25 mouse cellular contexts compared by ENCODE assay signal in genomic region chr3:131000701-131001100, GRCm38 (mm10).
"Had no signal": no experiment of that assay in that cellular context is flagged by ENCODE, and none has a peak within 500 bp of the region (broad histone marks: within the 10 kb centered on the region; RNA-seq: fewer than 3 reads in every experiment).

No protein-coding gene starts in this region.

- H3K9ac ChIP-seq: limb, embryonic 13.5 days; liver, embryonic 14.5 days; lung, embryonic 15.5 days; neural tube, embryonic 12.5 days; neural tube, embryonic 15.5 days; stomach, embryonic 15.5 days had no signal

- H3K9me3 ChIP-seq: limb, embryonic 13.5 days; lung, embryonic 15.5 days; megakaryocyte, embryonic 14.5 days; midbrain, embryonic 10.5 days; neural tube, embryonic 12.5 days; neural tube, embryonic 15.5 days; stomach, embryonic 15.5 days had no signal

- DNase-seq: kidney, adult 2 months; kidney, postnatal 25 days; layer of hippocampus, adult 9-11 months; lung, adult 18-20 months; lung, postnatal 10 days; lung, postnatal 36 days; midbrain, embryonic 14.5 days; retina, postnatal 1 day; right cerebral cortex, postnatal 25 days; spleen, adult 18-20 months; thymus, adult 2 months; thymus, postnatal 14 days; thymus, postnatal 4 days had no signal

- H3K4me1 ChIP-seq: lung, embryonic 15.5 days; megakaryocyte, embryonic 14.5 days; neural tube, embryonic 12.5 days; stomach, embryonic 15.5 days had no signal

- H3K36me3 ChIP-seq: limb, embryonic 13.5 days; lung, embryonic 15.5 days; midbrain, embryonic 10.5 days; neural tube, embryonic 12.5 days; neural tube, embryonic 15.5 days; stomach, embryonic 15.5 days had no signal

- H3K4me2 ChIP-seq: liver, embryonic 11.5 days; lung, embryonic 15.5 days; neural tube, embryonic 12.5 days; neural tube, embryonic 15.5 days; stomach, embryonic 15.5 days had no signal

- H3K4me3 ChIP-seq: layer of hippocampus, adult 2 months; limb, embryonic 13.5 days; lung, embryonic 15.5 days; megakaryocyte, embryonic 14.5 days; midbrain, embryonic 10.5 days; neural tube, embryonic 12.5 days; neural tube, embryonic 15.5 days; stomach, embryonic 15.5 days had no signal

- ATAC-seq: inflammation-experienced regulatory T-cells, adult 6 months had no signal

- H3K27ac ChIP-seq: kidney, postnatal 0 days; layer of hippocampus, adult 2 months; limb, embryonic 13.5 days; liver, embryonic 14.5 days; lung, embryonic 15.5 days; midbrain, embryonic 10.5 days; neural tube, embryonic 12.5 days; neural tube, embryonic 15.5 days; stomach, embryonic 15.5 days had no signal

- H3K27me3 ChIP-seq: limb, embryonic 13.5 days; lung, embryonic 15.5 days; neural tube, embryonic 12.5 days; neural tube, embryonic 15.5 days; stomach, embryonic 15.5 days had no signal
